Mouse (Mus musculus) lung, embryonic 14.5 days (tissue): Measurements from ENCODE around the gene Cdh13. TPM values are rescaled to one million over a fixed set of nuclear protein-coding genes. Genes with fewer than 3 reads are reported as not detected.

Source experiments
- ATAC-seq: fragments of 200-750 bp; cut with Nextera tagmentation; 2 replicates; pipeline ENCODE4 v1.8.0; 2017; ENCODE audit warnings: mild to moderate bottlenecking, moderate TSS enrichment, moderate library complexity; ENCODE audit not compliant: insufficient read depth
- DNase-seq: peaks from one replicate; pipeline ENCODE4 v3.0.0-alpha.2; 2015
- H3K27ac ChIP-seq: fragments of 300-500 bp; sonication (generic); 2 replicates; pipeline ENCODE4 v1.5.1; 2014; ENCODE audit warnings: low read depth, mild to moderate bottlenecking, moderate library complexity
- H3K27me3 ChIP-seq: fragments of 300-500 bp; sonication (generic); 2 replicates; pipeline ENCODE4 v1.6.1; 2014; ENCODE audit warnings: low read length, control low read depth; ENCODE audit not compliant: insufficient read depth
- H3K36me3 ChIP-seq: fragments of 300-500 bp; sonication (generic); 2 replicates; pipeline ENCODE4 v1.6.1; 2014; ENCODE audit warnings: control low read depth; ENCODE audit not compliant: insufficient read depth
- H3K4me1 ChIP-seq: fragments of 300-500 bp; sonication (generic); 2 replicates; pipeline ENCODE4 v1.6.1; 2014; ENCODE audit warnings: antibody characterized with exemption, control low read depth; ENCODE audit not compliant: insufficient read depth
- H3K4me2 ChIP-seq: fragments of 300-500 bp; sonication (generic); 2 replicates; pipeline ENCODE4 v1.6.1; 2014; ENCODE audit warnings: mild to moderate bottlenecking
- H3K4me3 ChIP-seq: fragments of 300-500 bp; sonication (generic); 2 replicates; pipeline ENCODE4 v1.5.1; 2014; ENCODE audit warnings: low read depth, low read length
- H3K9ac ChIP-seq: fragments of 300-500 bp; sonication (generic); 2 replicates; pipeline ENCODE4 v1.6.1; 2014
- H3K9me3 ChIP-seq: fragments of 300-500 bp; sonication (generic); 2 replicates; pipeline ENCODE4 v1.6.1; 2016; ENCODE audit warnings: low read depth, low read length, control low read depth
- CTCF ChIP-seq: IDR thresholded peaks from 2 replicates; pipeline ENCODE4 v1.5.1; 2016; ENCODE audit warnings: antibody characterized with exemption, low read depth
- WGBS: fragments of 180-500 bp; shearing (Covaris S2); extraction: QIAGEN DNeasy Blood & Tissue Kit; methylation state at CpG from one replicate; pipeline ENCODE4 v1.1.7; 2014; 5-methylcytosine and 5-hydroxymethylcytosine counted together
- polyA plus RNA-seq: library from polyadenylated mRNA; unstranded; fragments of >200 nt; fragmentation: Nextera tagmentation; extraction: Ambion mirVana; gene quantifications from 2 replicates; pipeline ENCODE4 v1.2.1, GENCODE M21; 2014

Gene Cdh13
- polyA plus RNA-seq, 1 experiment from 2014 or later, result 1.2 TPM

GRCm38 (mm10) chr8:118689849-118690248 is 406.3 kb downstream of the Cdh13 start:
- H3K4me3 ChIP-seq, result no peak overlapping the region
- no peak for DNase-seq
- no peaks in the 10 kb centered on the region for H3K9me3 ChIP-seq
- H3K9ac ChIP-seq, result no peak overlapping the region
- no peaks in the 10 kb centered on the region for H3K4me1 ChIP-seq
- no peak overlapping the region for H3K27ac ChIP-seq
- H3K36me3 ChIP-seq, result no peaks in the 10 kb centered on the region
- no peak overlapping the region for H3K4me2 ChIP-seq
- ATAC-seq, result no peak
- 64% methylated on average over 1 of the region's 1 CpGs for WGBS
- TF ChIP-seq CTCF, result no peak
- no peaks in the 10 kb centered on the region for H3K27me3 ChIP-seq

- no peak for TF ChIP-seq CTCF
- peak; percentile 78 for ATAC-seq
- H3K27ac ChIP-seq, result no peak overlapping the region
- DNase-seq, result peak; percentile 60
- H3K9me3 ChIP-seq, result peaks cover 3% of the 10 kb centered on the region; the same call in 1 of the 2 replicates
- 41% methylated on average over 22 of the region's 22 CpGs for WGBS
- H3K4me3 ChIP-seq, result no peak overlapping the region
- no peaks in the 10 kb centered on the region for H3K27me3 ChIP-seq
- peak overlapping the region; percentile 45 for H3K4me2 ChIP-seq
- no peaks in the 10 kb centered on the region; the same call in 1 of the 2 replicates for H3K4me1 ChIP-seq
- H3K9ac ChIP-seq, result no peak overlapping the region
- H3K36me3 ChIP-seq, result no peaks in the 10 kb centered on the region
Observed at GRCm38 (mm10) chr8:118701312-118701880, 417.9 kb downstream of the Cdh13 start.

DNA sequence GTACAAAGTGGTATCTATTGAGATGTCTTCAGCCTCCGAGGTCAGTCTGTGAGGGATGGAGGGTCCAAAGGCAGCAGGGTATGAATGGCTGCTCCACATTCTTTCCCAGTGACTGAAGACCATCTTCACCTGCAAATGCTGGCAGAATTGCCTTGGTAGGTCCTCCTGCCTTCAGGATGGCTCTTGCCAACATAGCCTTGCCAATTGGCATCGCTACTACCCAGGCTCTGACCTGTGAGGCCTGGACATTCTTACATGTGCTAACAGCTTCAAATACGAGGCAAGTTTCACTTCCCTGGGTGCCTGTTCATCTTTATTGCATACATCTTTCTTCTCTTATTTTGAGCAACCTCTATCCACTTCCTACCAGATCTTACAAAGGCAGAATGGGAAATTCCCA is 425.8 kb downstream of the Cdh13 start:
- no peak overlapping the region for H3K9ac ChIP-seq
- no peak overlapping the region for H3K4me2 ChIP-seq
- 78% methylated on average over 3 of the region's 3 CpGs for WGBS
- ATAC-seq, result no peak
- H3K4me3 ChIP-seq, result no peak overlapping the region
- no peaks in the 10 kb centered on the region for H3K36me3 ChIP-seq
- H3K27ac ChIP-seq, result no peak overlapping the region
- H3K9me3 ChIP-seq, result no peaks in the 10 kb centered on the region
- no peaks in the 10 kb centered on the region for H3K27me3 ChIP-seq
- no peak for TF ChIP-seq CTCF
- H3K4me1 ChIP-seq, result no peaks in the 10 kb centered on the region
- DNase-seq, result no peak

GRCm38 (mm10) chr8:118711631-118712030 is 428.1 kb downstream of the Cdh13 start:
- 86% methylated on average over 3 of the region's 3 CpGs for WGBS
- no peak overlapping the region for H3K9ac ChIP-seq
- no peaks in the 10 kb centered on the region for H3K4me1 ChIP-seq
- H3K9me3 ChIP-seq, result no peaks in the 10 kb centered on the region
- no peaks in the 10 kb centered on the region for H3K36me3 ChIP-seq
- ATAC-seq, result no peak; the same call in 1 of the 2 replicates
- DNase-seq, result peak; percentile 56
- no peak overlapping the region for H3K4me2 ChIP-seq
- TF ChIP-seq CTCF, result no peak
- H3K27ac ChIP-seq, result no peak overlapping the region
- H3K27me3 ChIP-seq, result no peaks in the 10 kb centered on the region
- no peak overlapping the region for H3K4me3 ChIP-seq

DNA sequence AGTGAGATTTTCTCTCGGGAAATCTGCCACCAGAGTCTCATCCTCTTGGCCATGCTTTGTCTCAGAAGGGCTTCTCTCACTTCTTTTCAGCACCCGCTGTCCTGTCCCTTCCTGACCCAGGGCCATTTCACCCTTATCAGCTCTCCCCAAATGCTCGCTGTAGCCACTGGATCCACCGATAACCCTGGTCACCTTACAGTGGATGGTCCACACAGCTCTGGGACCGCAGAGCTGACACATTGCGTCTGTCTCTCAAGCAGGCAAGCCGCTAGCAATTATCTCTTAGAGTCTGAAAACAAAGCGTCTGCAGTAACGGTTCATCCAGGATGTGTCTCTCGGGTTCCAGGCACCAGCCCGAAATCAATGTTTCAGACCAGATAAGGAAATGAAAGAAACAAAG is 429.6 kb downstream of the Cdh13 start:
- H3K36me3 ChIP-seq, result no peaks in the 10 kb centered on the region
- 29% methylated on average over 11 of the region's 11 CpGs for WGBS
- no peak overlapping the region for H3K4me3 ChIP-seq
- H3K4me2 ChIP-seq, result no peak overlapping the region
- no peaks in the 10 kb centered on the region for H3K9me3 ChIP-seq
- H3K27ac ChIP-seq, result no peak overlapping the region
- H3K4me1 ChIP-seq, result no peaks in the 10 kb centered on the region
- no peak for TF ChIP-seq CTCF
- DNase-seq (no peak), ATAC-seq (no peak; the same call in 1 of the 2 replicates)
- H3K27me3 ChIP-seq, result no peaks in the 10 kb centered on the region
- no peak overlapping the region for H3K9ac ChIP-seq

GRCm38 (mm10) chr8:118713596-118713995 is 430.1 kb downstream of the Cdh13 start:
- no peaks in the 10 kb centered on the region for H3K4me1 ChIP-seq
- H3K4me3 ChIP-seq, result no peak overlapping the region
- H3K27me3 ChIP-seq, result no peaks in the 10 kb centered on the region
- ATAC-seq (no peak), DNase-seq (no peak)
- no peak overlapping the region for H3K4me2 ChIP-seq
- H3K9me3 ChIP-seq, result no peaks in the 10 kb centered on the region
- H3K36me3 ChIP-seq, result no peaks in the 10 kb centered on the region
- no peak overlapping the region for H3K9ac ChIP-seq
- TF ChIP-seq CTCF, result no peak
- H3K27ac ChIP-seq, result no peak overlapping the region
- WGBS, result 28% methylated on average over 3 of the region's 3 CpGs

GRCm38 (mm10) chr8:118722896-118723295 is 439.4 kb downstream of the Cdh13 start:
- no peak for ATAC-seq
- Histone ChIP-seq H3K9me3 (no peaks in the 10 kb centered on the region), H3K4me2 (no peak overlapping the region), H3K9ac (no peak overlapping the region), H3K27ac (no peak overlapping the region), H3K27me3 (no peaks in the 10 kb centered on the region), H3K4me1 (no peaks in the 10 kb centered on the region), H3K4me3 (no peak overlapping the region), H3K36me3 (no peaks in the 10 kb centered on the region)
- no peak for TF ChIP-seq CTCF
- DNase-seq, result no peak
- 67% methylated on average over 3 of the region's 3 CpGs for whole genome bisulfite sequencing
